ENCODE assay signal across 7 mouse cellular contexts in genomic region chr1:36070190-36070589, GRCm38 (mm10). TPM values are rescaled to one million over a fixed set of nuclear protein-coding genes. Genes with fewer than 3 reads are reported as not detected.
DNase-seq lines count a peak whose midpoint lies in the region; ATAC-seq lines count a peak whose summit lies in the region.

No protein-coding gene starts in this region.

- WGBS in embryonic facial prominence, embryonic 10.5 days, result 70% methylated on average over 6 of the region's 6 CpGs
- WGBS in hindbrain, embryonic 11.5 days, result 57% methylated on average over 6 of the region's 6 CpGs
- WGBS in midbrain, embryonic 11.5 days, result 42% methylated on average over 6 of the region's 6 CpGs

- peak overlapping the region; percentile 85 for H3K27ac ChIP-seq in embryonic facial prominence, embryonic 10.5 days (replicated peaks)
- H3K27ac ChIP-seq in hindbrain, embryonic 11.5 days (ENCODE audit: low read depth, low read length), result no peak overlapping the region
- H3K27ac ChIP-seq in midbrain, embryonic 11.5 days (ENCODE audit: low read depth, low read length), result no peak overlapping the region

- peak overlapping the region; percentile 97 for H3K4me2 ChIP-seq in hindbrain, embryonic 11.5 days (replicated peaks; ENCODE audit: low read depth, low read length)
- peak overlapping the region; percentile 97 for H3K4me2 ChIP-seq in midbrain, embryonic 11.5 days

- peaks cover 73% of the 10 kb centered on the region for H3K4me1 ChIP-seq in embryonic facial prominence, embryonic 10.5 days
- H3K4me1 ChIP-seq in hindbrain, embryonic 11.5 days (replicated peaks; ENCODE audit: control insufficient read depth, insufficient read depth, low read length), result peaks cover 19% of the 10 kb centered on the region; the same call in 1 of the 2 replicates
- peaks cover 48% of the 10 kb centered on the region for H3K4me1 ChIP-seq in midbrain, embryonic 11.5 days (ENCODE audit: control insufficient read depth, insufficient read depth, low read length)

- H3K4me3 ChIP-seq in embryonic facial prominence, embryonic 10.5 days, result peak overlapping the region; percentile 69
- peak overlapping the region; percentile 85 for H3K4me3 ChIP-seq in hindbrain, embryonic 11.5 days (ENCODE audit: low read depth, low read length)
- H3K4me3 ChIP-seq in midbrain, embryonic 11.5 days (ENCODE audit: low read depth, low read length), result peak overlapping the region; percentile 88

- peak overlapping the region; percentile 82 for H3K9ac ChIP-seq in hindbrain, embryonic 11.5 days (ENCODE audit: low read depth, low read length)
- peak overlapping the region; percentile 85 for H3K9ac ChIP-seq in midbrain, embryonic 11.5 days (ENCODE audit: low read length)

- peaks cover 28% of the 10 kb centered on the region for H3K36me3 ChIP-seq in embryonic facial prominence, embryonic 10.5 days (replicated peaks)
- H3K36me3 ChIP-seq in hindbrain, embryonic 11.5 days (ENCODE audit: control insufficient read depth, insufficient read depth, low read length), result no peaks in the 10 kb centered on the region
- 0 out of 2 replicates have a peak, but pooled peaks cover 4% of the 10 kb centered on the region for H3K36me3 ChIP-seq in midbrain, embryonic 11.5 days (ENCODE audit: control insufficient read depth, insufficient read depth, low read length)

- H3K27me3 ChIP-seq in embryonic facial prominence, embryonic 10.5 days (replicated peaks; ENCODE audit: low read depth, poor library complexity, severe bottlenecking), result peaks cover 34% of the 10 kb centered on the region
- no peaks in the 10 kb centered on the region for H3K27me3 ChIP-seq in hindbrain, embryonic 11.5 days (ENCODE audit: control insufficient read depth, insufficient read depth, low read length)
- H3K27me3 ChIP-seq in midbrain, embryonic 11.5 days (ENCODE audit: control insufficient read depth, insufficient read depth, low read length), result no peaks in the 10 kb centered on the region

- H3K9me3 ChIP-seq in embryonic facial prominence, embryonic 10.5 days, result no peaks in the 10 kb centered on the region
- H3K9me3 ChIP-seq in hindbrain, embryonic 11.5 days (ENCODE audit: control insufficient read depth, low read length), result no peaks in the 10 kb centered on the region
- H3K9me3 ChIP-seq in midbrain, embryonic 11.5 days (ENCODE audit: control insufficient read depth, low read length), result no peaks in the 10 kb centered on the region

- no peak for ATAC-seq in hindbrain, embryonic 11.5 days (ENCODE audit: low FRiP score)
- no peak for ATAC-seq in midbrain, embryonic 11.5 days (ENCODE audit: low FRiP score)
- no peak for ATAC-seq in granulocyte monocyte progenitor cell, adult 5-6 weeks (replicated peaks; ENCODE audit: poor library complexity, severe bottlenecking)

- DNase-seq in layer of hippocampus, adult 9-11 months, result peak; percentile 2
- no peak for DNase-seq in layer of hippocampus, adult 9-10 months (ENCODE audit: low spot score)
- no peak for DNase-seq in embryonic facial prominence, embryonic 10.5 days (ENCODE audit: low spot score)
- no peak for DNase-seq in hindbrain, embryonic 11.5 days (ENCODE audit: low spot score)
- no peak for DNase-seq in midbrain, embryonic 11.5 days (ENCODE audit: low spot score, missing footprints)
- DNase-seq in retina, embryonic 14.5 days (ENCODE audit: low spot score), result no peak

RNA-seq across cellular contexts. Expression of gene Hs6st1, which starts 2.0 kb away (rescaled TPM):
- 3.9 and 4.5 TPM in 2 replicates for polyA plus RNA-seq in embryonic facial prominence, embryonic 10.5 days (2016; fragmentation: Nextera tagmentation; extraction: Ambion mirVana)
- polyA plus RNA-seq in hindbrain, embryonic 11.5 days (2014; fragmentation: Nextera tagmentation; extraction: Ambion mirVana), result 10.7 and 14.9 TPM in 2 replicates
- 16.7 and 20.3 TPM in 2 replicates for polyA plus RNA-seq in midbrain, embryonic 11.5 days (2014; fragmentation: Nextera tagmentation; extraction: Ambion mirVana)
- total RNA-seq in granulocyte monocyte progenitor cell, adult 5-6 weeks (2014; fragmentation: Nextera tagmentation), result 10.3 and 11.5 TPM in 2 replicates
- total RNA-seq in granulocyte monocyte progenitor cell, adult 5-6 weeks (2017), result 6.5 and 8.9 TPM in 2 replicates
